Mouse (Mus musculus): Measurements from ENCODE around the gene Prps1.

DNA sequence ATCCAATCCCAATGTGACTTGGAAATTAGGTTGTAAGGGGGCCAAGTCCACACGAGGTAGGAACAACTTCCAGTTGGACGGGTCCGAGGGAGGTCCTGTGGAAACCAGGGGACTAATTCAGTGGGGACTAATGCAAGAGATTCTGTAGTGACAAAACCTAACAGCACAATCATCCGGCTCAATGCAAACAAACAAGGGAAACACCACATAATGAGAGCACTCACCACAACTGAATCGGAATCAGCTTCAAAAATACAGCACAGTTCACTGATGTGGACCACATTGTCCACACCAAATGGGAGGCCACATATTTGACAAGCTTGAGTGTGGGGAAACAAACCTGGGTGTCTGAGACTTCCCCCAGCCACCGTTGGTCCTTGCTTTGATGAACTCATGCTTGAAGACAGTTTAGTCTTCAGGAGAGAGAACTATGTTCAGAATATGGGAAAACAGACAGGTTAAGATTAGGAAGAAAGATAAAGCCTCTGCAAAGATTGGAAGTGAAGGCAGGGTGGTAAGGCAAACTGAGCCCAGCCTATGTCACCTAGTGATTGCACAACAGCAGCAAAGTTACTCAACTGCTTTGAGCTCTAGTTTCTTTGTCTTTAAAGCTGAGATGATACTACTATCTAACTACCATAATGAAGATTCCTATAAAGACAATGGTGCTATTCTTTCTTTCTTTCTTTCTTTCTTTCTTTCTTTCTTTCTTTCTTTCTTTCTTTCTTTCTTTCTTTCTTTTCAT lies 50.2 kb downstream of the Prps1 start:
- TF ChIP-seq POLR2A (IDR thresholded peaks at IDR 0.05; ENCODE audit: extremely low read depth, insufficient read depth, low read length), result no peak
- no peak for TF ChIP-seq CTCF (IDR thresholded peaks at IDR 0.05; ENCODE audit: low read depth, low read length)

Measured in liver, adult 2 months (tissue).